Mouse (Mus musculus): Measurements from ENCODE around the gene Krit1. TPM values are rescaled to one million over a fixed set of nuclear protein-coding genes. Genes with fewer than 3 reads are reported as not detected.

The Krit1 gene
- polyA plus RNA-seq, 1 experiment from 2014 or later: 34.2 TPM

Other genes with a start within 250 kb of the Krit1 start
- gene 1700109H08Rik, start 231.6 kb upstream of the Krit1 start, polyA plus RNA-seq (2015; fragmentation: Nextera tagmentation; extraction: Ambion mirVana): 1.6 and 1.7 TPM in 2 replicates
- gene Pex1, start 207.1 kb upstream of the Krit1 start, polyA plus RNA-seq (2015; fragmentation: Nextera tagmentation; extraction: Ambion mirVana): 15.5 and 20.2 TPM in 2 replicates
- gene Rbm48, start 206.6 kb upstream of the Krit1 start, polyA plus RNA-seq (2015; fragmentation: Nextera tagmentation; extraction: Ambion mirVana): 9.3 and 10.8 TPM in 2 replicates
- not detected in 2 replicates for gene Tmbim7, start 152.0 kb upstream of the Krit1 start, polyA plus RNA-seq (2015; fragmentation: Nextera tagmentation; extraction: Ambion mirVana)
- gene Gatad1, start 146.0 kb upstream of the Krit1 start, polyA plus RNA-seq (2015; fragmentation: Nextera tagmentation; extraction: Ambion mirVana): 57.2 and 60.0 TPM in 2 replicates
- 8.4 and 9.2 TPM in 2 replicates for gene Ankib1, start 259 bp upstream of the Krit1 start, polyA plus RNA-seq (2015; fragmentation: Nextera tagmentation; extraction: Ambion mirVana)
- gene Lrrd1, start 42.0 kb downstream of the Krit1 start, polyA plus RNA-seq (2015; fragmentation: Nextera tagmentation; extraction: Ambion mirVana): not detected in 2 replicates
- 7.4 and 9.0 TPM in 2 replicates for gene Mterf1a, start 90.7 kb downstream of the Krit1 start, polyA plus RNA-seq (2015; fragmentation: Nextera tagmentation; extraction: Ambion mirVana)
- 118 and 131 TPM in 2 replicates for gene Akap9, start 124.9 kb downstream of the Krit1 start, polyA plus RNA-seq (2015; fragmentation: Nextera tagmentation; extraction: Ambion mirVana)

All from intestine, embryonic 15.5 days (tissue).